Mouse (Mus musculus) C2C12 (cell line): ENCODE measurements around the gene Olah.

Experiments
- CTCF ChIP-seq: IDR thresholded peaks from one replicate; pipeline ENCODE4 v1.5.1; 2011; ENCODE audit not compliant: control insufficient read depth, insufficient read depth, insufficient read length
- MAX ChIP-seq: IDR thresholded peaks from one replicate; pipeline ENCODE4 v1.6.1; 2011; ENCODE audit warnings: mild to moderate bottlenecking, control low read depth
- MYOD1 ChIP-seq: IDR thresholded peaks from one replicate; pipeline ENCODE4 v1.6.1; 2011; ENCODE audit warnings: low read depth; ENCODE audit not compliant: control insufficient read depth, insufficient read length
- MYOG ChIP-seq: IDR thresholded peaks from one replicate; pipeline ENCODE4 v1.6.1; 2011; ENCODE audit not compliant: control insufficient read depth, insufficient read length; ENCODE audit errors: extremely low read depth
- USF1 ChIP-seq: IDR thresholded peaks from one replicate; pipeline ENCODE4 v1.6.1; 2011; ENCODE audit warnings: low read depth, mild to moderate bottlenecking, control low read depth, moderate library complexity

- TF ChIP-seq CTCF (no peak), MAX (no peak), MYOD1 (no peak), USF1 (no peak), MYOG (no peak)
Measured at GRCm38 (mm10) chr2:3415676-3416075, 18.7 kb upstream of the Olah start.
